Mouse (Mus musculus) small intestine, adult 2 months (tissue): ENCODE data around the gene Ccr1l1. TPM values are rescaled to one million over a fixed set of nuclear protein-coding genes. Genes with fewer than 3 reads are reported as not detected.

Experiments
- H3K27ac ChIP-seq: fragments of 200-500 bp; 2 replicates; pipeline ENCODE4 v1.5.1; 2012; ENCODE audit warnings: low read depth, low read length, control low read depth, inconsistent platforms; ENCODE audit not compliant: insufficient read depth
- H3K27me3 ChIP-seq: fragments of 200-500 bp; 2 replicates; pipeline ENCODE4 v1.6.1; 2012; ENCODE audit warnings: mild to moderate bottlenecking, moderate library complexity, low read length, inconsistent platforms; ENCODE audit not compliant: control insufficient read depth, insufficient read depth
- H3K36me3 ChIP-seq: fragments of 200-500 bp; 2 replicates; pipeline ENCODE4 v1.6.1; 2012; ENCODE audit warnings: mild to moderate bottlenecking, low read length, control low read depth, inconsistent platforms; ENCODE audit not compliant: control insufficient read depth, insufficient read depth
- H3K4me1 ChIP-seq: fragments of 200-500 bp; 2 replicates; pipeline ENCODE4 v1.6.1; 2012; ENCODE audit warnings: low read length, inconsistent platforms, mixed read lengths; ENCODE audit not compliant: control insufficient read depth, insufficient read depth, insufficient read length
- H3K4me3 ChIP-seq: fragments of 200-500 bp; 2 replicates; pipeline ENCODE4 v1.5.1; 2012; ENCODE audit warnings: low read depth, mild to moderate bottlenecking, control low read depth, inconsistent platforms, low read length, moderate library complexity
- CTCF ChIP-seq: fragments of 200-500 bp; IDR thresholded peaks from 2 replicates; pipeline ENCODE4 v1.5.1; 2012; ENCODE audit warnings: low read depth, mild to moderate bottlenecking, control low read depth, inconsistent platforms, low read length, moderate library complexity, mixed read lengths; ENCODE audit not compliant: insufficient replicate concordance, insufficient read length; ENCODE audit errors: extremely low read depth
- POLR2A ChIP-seq: fragments of 200-500 bp; IDR thresholded peaks from 2 replicates; pipeline ENCODE4 v1.6.1; 2012; ENCODE audit warnings: low read depth, mild to moderate bottlenecking, control low read depth, inconsistent platforms, low read length, moderate library complexity
- WGBS: fragments of 180-500 bp; shearing (Covaris S2); methylation state at CpG from one replicate; pipeline ENCODE4 v1.1.7; 2018; 5-methylcytosine and 5-hydroxymethylcytosine counted together
- polyA plus RNA-seq: library from polyadenylated mRNA; depleted of rRNA; stranded (reverse); fragments of >200 nt; gene quantifications from 2 replicates; pipeline ENCODE4 v1.2.3, GENCODE M21; 2012; rRNA removed

Gene Ccr1l1
- not detected in 2 replicates for polyA plus RNA-seq

DNA sequence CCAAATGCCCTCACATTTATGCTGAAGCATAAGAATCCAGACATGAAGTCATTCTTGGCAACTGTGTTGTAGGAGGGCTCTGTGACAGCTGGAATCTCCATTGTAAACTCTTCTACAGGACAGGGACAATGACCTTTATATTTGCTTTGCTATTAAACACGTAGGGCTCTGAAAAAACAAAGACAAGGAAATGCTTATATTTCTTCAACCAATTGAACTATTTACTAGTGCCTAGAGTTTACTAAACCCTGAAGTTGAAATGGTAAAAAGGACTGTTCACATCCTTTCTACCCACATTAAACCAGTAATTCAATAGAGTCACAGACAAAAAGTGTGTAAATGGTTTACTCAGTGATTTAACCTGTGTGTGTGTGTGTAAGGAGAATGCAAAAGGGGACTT is at the start of gene Ccr1l1:
Ccr1l1 (minus strand) TSS at position 101 of the 400 bp plus-strand sequence.
- Histone ChIP-seq H3K27ac (no peak within 1 kb of the TSS), H3K4me3 (no peak within 1 kb of the TSS), H3K27me3 (no peaks in the 10 kb centered on the region), H3K4me1 (no peaks in the 10 kb centered on the region), H3K36me3 (no peaks in the 10 kb centered on the region)
- 27% methylated on average over 1 of the region's 1 CpGs for WGBS
- no peak for TF ChIP-seq POLR2A

DNA sequence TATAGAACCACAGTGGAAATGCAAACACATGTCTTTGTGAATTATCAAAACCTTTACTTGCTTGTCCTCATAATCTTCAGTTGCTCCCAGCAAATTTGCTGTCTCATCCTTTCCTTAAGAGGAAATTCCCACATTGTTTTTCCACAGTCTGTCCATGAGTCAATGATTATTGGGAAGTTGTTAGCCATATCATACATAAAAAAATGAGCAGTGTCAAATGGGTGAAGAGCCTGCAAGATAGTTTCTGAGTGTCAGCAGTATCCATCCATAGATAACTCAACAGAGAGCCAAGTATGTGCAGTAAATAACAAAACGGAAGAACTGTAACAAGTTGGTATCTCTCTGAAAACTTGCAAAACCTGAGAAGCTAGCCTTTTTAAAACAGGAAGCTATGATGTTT is 43.5 kb upstream of the Ccr1l1 start, which contains the start of gene Ccr3:
Ccr3 (plus strand) TSS at position 301 of the 400 bp plus-strand sequence.
- Histone ChIP-seq H3K4me1 (no peaks in the 10 kb centered on the region), H3K4me3 (no peak within 1 kb of the TSS), H3K27ac (no peak within 1 kb of the TSS), H3K36me3 (no peaks in the 10 kb centered on the region), H3K27me3 (no peaks in the 10 kb centered on the region)
- TF ChIP-seq CTCF (no peak), POLR2A (no peak)
- WGBS: 77% methylated on average over 1 of the region's 1 CpGs

DNA sequence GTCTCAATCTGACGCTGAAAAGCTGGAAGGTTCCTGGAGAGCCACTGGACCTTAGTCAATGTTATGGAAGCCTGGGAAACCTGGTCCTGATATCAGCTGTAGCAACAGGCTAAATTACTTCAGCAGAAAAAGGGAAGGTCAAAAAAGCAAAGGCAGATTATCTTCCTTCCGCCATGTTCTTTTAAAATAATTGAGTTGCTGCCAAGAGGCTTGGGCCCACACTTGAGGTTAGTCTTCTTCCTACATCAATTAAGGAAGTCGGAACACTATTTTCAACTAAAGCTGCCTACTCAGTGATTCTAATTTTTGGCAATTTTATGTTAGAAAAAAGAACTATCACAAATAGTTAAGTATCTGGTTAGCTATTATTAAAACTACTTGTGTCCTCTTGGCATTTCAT is 41.7 kb upstream of the Ccr1l1 start:
- no peak for TF ChIP-seq CTCF
- TF ChIP-seq POLR2A: no peak
- no peaks in the 10 kb centered on the region for H3K4me1 ChIP-seq
- H3K27me3 ChIP-seq: no peaks in the 10 kb centered on the region
- no peak overlapping the region for H3K4me3 ChIP-seq
- WGBS: 75% methylated on average over 3 of the region's 3 CpGs
- H3K27ac ChIP-seq: no peak overlapping the region
- H3K36me3 ChIP-seq: no peaks in the 10 kb centered on the region

DNA sequence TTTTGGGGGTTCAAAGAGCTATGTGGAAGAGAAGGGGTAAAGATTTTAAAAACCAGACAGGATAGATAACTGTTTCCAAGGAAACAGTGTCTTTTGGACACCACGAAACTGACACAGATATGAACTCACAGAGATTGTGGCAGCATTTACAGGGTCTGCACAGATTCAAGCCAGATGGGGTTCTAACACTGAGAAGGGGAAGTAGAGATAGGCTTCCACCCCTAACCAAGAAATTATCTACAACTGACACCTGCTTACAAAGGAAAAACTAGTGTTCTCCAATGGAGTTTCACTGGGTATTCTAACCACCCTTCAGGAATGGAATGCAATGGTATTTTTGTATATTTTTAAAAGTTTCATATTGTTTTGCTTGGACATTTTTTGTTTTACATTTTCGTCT is 37.8 kb upstream of the Ccr1l1 start:
- WGBS: 67% methylated on average over 2 of the region's 2 CpGs
- Histone ChIP-seq H3K4me3 (no peak overlapping the region), H3K4me1 (no peaks in the 10 kb centered on the region), H3K27ac (no peak overlapping the region), H3K27me3 (no peaks in the 10 kb centered on the region), H3K36me3 (no peaks in the 10 kb centered on the region)
- no peak for TF ChIP-seq CTCF
- TF ChIP-seq POLR2A: no peak

GRCm38 (mm10) chr9:124014985-124015652 is 36.9 kb upstream of the Ccr1l1 start:
- Histone ChIP-seq H3K27ac (no peak overlapping the region), H3K36me3 (no peaks in the 10 kb centered on the region), H3K27me3 (no peaks in the 10 kb centered on the region), H3K4me3 (no peak overlapping the region), H3K4me1 (no peaks in the 10 kb centered on the region)
- TF ChIP-seq CTCF (no peak), POLR2A (no peak)
- WGBS: 79% methylated on average over 2 of the region's 2 CpGs

- Histone ChIP-seq H3K4me3 (no peak overlapping the region), H3K36me3 (no peaks in the 10 kb centered on the region), H3K4me1 (no peaks in the 10 kb centered on the region), H3K27ac (no peak overlapping the region), H3K27me3 (no peaks in the 10 kb centered on the region)
- 85% methylated on average over 3 of the region's 3 CpGs for WGBS
- no peak for TF ChIP-seq CTCF
- no peak for TF ChIP-seq POLR2A
These were observed 35.1 kb upstream of the Ccr1l1 start for GRCm38 (mm10) chr9:124013270-124013669.

DNA sequence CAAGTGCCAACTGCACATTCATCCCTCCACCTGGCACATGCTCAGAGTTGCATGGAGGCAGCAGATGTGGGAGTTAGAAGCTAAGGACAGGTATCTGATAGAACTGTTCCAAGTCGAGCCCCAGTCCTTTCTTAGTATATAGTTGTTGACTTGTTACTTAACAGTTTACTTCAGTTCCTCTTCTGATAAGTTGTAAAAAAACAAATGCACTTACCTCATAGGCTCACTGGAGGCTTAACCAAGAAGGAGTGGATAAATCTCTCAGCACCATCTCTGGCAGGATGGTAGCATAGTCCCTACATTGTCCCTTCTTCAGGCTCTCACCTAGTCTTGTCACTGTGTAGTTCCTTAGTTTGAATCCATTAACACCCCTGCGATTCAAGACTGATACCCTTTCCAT is 34.5 kb upstream of the Ccr1l1 start:
- H3K27me3 ChIP-seq: no peaks in the 10 kb centered on the region
- H3K27ac ChIP-seq: no peak overlapping the region
- H3K4me1 ChIP-seq: no peaks in the 10 kb centered on the region
- H3K4me3 ChIP-seq: no peak overlapping the region
- TF ChIP-seq CTCF (no peak), POLR2A (no peak)
- H3K36me3 ChIP-seq: no peaks in the 10 kb centered on the region
- WGBS: 59% methylated on average over 2 of the region's 2 CpGs

DNA sequence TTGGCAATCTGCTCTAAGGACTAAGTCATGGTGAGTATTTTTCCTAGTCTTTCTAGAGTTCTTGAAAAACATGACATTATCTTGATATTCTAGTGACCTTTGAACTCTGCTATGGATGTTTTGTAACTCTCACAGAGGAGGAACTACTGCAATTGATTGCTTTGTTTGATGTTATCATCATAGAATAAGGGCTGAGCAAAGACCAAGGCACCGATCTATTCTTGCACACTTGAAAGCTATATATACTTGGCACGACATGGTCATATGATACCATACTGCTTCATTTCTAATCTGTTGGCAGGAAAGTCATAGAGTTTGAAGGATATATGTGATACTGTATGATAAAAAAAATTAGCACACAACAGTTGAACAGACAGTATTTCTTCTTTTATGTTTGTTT is 21.6 kb upstream of the Ccr1l1 start:
- TF ChIP-seq CTCF: no peak
- TF ChIP-seq POLR2A: no peak
- Histone ChIP-seq H3K4me3 (no peak overlapping the region), H3K27me3 (no peaks in the 10 kb centered on the region), H3K36me3 (no peaks in the 10 kb centered on the region), H3K4me1 (no peaks in the 10 kb centered on the region), H3K27ac (no peak overlapping the region)
- WGBS: 24% methylated on average over 2 of the region's 2 CpGs
